Mouse (Mus musculus) right cerebral cortex, postnatal 4 days (tissue): Measurements from ENCODE around the gene Rbms3.
A peak's percentile ranks its signal among the peaks of the same experiment; 100 is the strongest.

Experiments used
- DNase-seq: peaks from one replicate; pipeline ENCODE4 v3.0.0-alpha.2; 2022

Gene Rbms3

DNA sequence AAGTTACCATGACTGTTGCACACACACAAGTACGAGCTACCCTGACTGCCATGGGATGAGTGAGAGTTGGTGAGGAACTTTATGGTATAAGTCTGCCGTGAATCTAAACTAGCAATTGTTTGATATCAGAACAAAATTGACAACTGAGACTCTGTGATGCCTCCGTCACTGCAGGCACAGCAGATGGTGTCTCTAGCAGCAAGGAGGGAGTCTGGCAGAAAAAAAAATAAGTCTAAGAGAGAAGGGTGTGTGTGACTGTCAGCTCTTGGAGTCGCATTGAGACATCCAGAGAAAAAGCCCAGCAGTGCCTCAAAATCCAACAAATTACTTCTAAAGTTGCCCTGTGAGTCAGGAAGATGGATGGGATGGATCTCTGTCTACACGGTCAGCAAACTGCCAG, 257.7 kb downstream of the Rbms3 start:
- DNase-seq: no peak

DNA sequence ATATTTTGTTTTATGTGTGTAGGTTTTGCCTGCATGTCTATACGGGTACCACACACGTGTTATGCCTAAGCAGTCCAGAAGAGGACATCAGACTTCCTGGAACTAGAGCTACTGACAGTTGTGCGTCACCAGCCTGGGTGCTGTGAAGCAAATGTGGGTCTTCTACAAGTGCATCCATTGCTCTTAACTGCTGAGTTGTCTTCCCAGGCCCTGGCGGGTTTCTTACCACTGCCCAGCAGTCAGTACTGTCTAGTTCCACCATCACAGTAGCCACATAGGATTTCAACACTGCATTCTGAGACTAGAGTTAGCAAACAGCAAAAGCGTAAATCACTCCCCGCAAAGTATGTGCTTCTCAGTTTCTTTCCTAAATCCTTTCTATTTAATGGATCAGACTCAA, 259.6 kb downstream of the Rbms3 start:
- DNase-seq: no peak

DNA sequence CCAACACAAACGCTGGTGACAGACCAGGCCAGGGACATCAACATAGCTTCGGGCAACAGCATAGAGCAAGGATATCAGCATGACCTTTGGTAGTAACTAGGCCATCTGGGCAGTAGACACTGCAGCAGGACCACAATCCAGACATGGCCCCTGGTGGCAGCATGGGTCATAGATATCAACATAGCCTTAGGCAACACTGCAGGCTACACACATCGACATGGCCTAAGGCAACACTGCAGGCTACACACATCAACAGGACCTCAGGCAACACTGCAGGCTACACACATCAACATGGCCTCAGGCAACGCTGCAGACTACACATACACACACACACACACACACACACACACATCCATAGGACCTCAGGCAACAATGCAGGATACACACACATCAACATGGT, 261.7 kb downstream of the Rbms3 start:
- no peak for DNase-seq

DNA sequence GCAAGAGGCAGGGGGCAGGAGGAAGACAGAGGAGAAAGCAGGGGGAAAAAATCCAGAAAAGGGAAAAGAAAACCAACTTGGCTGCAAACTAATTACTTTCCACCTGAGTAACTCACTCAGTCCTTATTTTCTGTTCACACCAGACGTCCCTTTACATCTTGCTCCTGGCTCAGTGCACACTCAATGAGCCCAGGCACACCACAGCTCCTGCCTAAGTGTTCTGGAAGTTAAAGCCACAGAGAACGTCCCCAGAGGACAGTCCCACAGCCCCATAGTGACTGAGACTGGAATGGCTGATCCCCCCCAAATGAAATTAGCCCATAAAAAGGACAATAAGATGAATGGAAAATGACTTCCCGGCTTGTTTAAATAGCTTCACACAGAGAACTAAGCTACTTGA, 265.1 kb downstream of the Rbms3 start:
- no peak for DNase-seq

DNA sequence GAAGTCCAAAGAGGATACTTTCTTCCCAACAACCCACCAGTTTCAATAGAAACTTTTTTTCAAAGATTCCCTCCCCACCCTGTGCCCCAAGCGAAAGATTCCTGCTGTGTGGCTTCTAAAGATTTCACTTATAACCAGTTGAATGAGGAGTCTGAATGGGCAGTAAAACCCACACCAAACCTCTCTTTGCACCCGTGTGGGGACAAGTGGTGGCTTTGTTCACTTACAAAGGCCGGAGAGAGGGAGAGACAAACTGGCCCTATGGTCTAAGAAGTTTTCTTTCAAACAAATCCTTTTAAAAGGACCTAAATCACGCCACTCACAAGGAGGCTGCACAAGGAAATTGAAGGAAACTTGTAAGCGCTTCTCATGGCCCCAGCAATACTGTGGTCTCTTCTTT, 268.3 kb downstream of the Rbms3 start:
- no peak for DNase-seq

DNA sequence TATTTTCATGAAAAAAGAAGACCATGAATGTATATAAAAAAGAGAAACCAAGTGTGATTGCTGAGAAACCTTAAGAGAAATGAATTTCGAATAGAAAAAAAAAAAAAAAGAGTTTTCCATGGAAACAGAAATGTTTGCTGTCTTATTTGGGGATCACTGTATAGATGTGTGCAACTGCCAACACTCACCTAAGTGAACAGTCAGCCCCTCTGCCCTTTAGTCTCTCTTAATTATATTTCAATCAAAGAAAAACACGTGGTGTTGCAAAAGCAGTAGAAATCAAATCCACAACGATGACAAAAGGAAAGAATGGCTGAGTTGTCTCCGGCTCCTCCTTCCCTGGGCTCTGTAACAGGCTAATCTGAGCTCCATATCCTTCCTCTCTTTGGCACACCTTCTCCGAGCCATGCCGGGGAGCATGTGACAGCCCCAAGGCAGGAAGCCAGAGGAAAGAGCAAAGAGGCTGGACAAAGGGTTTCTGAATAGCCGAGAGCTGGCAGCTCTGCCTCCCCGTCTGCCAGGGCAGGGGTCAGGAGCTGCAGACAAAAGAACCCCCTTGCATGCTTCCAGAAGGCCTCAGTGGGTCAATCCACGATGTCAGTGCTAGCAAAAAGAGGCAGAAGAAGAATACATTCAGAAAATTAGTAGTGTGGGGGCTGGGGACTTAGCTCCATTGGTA, 272.8 kb downstream of the Rbms3 start:
- peak; percentile 38 for DNase-seq

DNA sequence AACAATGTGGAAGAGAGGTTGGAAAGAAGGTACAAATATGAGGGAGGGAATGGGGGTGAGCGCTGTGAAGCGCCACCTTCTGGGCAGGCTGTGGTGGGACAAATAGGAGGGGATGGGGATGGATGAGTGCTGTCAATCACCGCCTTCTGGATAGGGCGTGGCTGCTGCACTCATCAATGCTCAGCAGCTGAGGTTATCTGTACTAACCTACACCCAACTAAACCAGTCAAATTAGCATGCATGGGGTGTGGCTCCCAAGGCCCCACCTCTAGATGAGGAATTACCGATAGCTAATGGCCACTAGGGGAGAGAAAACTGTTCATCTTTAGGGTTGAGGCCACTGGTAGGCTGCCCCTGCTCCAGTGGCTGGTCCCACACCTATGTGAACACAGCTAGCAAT, 274.2 kb downstream of the Rbms3 start:
- no peak for DNase-seq

DNA sequence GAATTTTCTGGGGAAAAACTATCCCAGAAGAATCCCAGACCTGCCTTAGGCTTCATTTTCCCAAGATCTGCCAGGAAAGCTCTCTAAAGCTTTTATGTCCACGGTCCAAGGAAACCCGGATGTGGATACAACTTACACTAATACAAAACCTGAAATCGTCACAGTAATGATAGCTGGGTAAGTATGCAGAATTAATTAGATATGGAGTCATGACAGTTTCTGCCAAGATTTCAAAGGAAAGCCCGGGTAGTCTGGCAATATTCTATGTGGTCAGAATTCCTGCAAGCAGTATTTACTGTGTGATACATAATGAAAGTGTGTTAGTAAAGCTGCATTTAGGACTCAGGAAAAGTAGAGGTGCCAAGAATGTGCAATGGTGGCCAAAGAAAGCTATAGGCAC, 287.4 kb downstream of the Rbms3 start:
- no peak for DNase-seq

DNA sequence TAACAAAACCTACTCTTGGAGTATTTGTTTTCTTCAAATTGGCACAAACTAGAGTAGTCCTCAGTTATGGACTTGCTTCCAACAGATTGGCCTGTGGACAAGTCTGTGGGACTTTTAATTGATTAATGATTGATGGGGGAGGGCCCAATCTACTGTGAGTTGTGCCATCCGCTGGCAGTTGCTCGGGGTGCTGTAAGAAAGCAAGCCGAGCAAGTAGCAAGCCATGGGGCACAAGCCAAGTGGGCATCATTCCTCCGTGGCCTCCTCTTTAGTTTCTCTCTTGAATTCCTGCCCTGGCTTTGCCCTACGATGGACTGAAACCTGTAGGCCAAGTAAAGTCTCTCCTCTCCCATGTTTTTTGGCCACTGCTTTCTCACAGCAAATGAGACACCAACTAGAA, 299.0 kb downstream of the Rbms3 start:
- DNase-seq: no peak

DNA sequence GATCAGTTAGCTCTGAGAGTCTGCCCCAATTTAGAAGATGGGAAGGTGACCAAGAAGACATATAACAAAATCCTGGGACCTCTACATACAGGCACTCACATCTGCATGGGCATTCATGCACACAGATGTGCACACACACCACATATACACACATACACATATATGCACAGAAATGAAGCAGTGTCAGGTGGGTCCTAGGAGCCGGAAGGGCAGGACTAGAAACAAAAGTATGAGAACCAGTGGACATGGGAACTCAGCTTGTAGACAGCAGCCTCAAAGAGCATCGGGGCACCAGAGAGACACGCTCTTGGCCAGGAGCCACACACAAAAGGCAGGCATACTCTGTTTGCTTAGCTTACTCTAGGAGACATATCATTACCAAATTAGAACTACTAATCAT, 310.4 kb downstream of the Rbms3 start:
- DNase-seq: no peak

DNA sequence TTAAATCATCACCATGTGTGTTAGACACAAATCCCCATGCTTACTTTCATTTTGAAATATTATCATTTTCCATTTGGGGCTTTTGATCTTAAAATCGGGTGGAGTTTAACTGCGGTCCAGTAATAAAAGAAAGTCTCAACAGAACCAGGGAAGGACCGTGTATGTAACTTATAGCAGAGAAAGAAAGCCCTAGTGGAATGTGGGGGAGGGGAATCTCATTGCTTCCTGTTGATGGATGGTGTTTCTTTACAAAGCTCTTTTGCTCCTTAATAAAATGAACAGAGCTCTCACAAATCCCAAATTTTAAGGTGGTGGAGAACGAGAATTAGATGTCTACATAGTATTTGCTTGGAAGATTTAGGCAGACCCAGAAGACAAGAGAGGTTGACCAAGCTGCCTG, 311.3 kb downstream of the Rbms3 start:
- no peak for DNase-seq

DNA sequence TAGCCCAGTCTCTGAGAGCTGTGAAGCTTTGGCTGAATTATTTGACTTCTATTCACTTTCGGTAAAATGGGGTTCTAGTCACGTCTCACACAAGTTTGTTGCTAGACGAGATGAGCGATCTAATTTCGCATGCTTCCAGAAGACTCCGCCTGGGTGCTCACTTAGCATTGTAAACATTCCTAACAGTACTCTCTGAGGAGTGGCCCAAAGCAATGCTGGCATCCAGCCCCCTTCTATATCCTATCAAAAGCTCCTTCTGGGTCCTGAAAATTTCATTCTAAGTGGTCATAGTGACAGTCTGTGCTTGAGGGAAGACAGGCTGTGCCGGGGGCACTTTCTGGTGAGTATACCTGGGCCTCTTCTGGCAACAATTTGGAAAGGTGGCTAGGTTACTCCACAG, 312.5 kb downstream of the Rbms3 start:
- no peak for DNase-seq

DNA sequence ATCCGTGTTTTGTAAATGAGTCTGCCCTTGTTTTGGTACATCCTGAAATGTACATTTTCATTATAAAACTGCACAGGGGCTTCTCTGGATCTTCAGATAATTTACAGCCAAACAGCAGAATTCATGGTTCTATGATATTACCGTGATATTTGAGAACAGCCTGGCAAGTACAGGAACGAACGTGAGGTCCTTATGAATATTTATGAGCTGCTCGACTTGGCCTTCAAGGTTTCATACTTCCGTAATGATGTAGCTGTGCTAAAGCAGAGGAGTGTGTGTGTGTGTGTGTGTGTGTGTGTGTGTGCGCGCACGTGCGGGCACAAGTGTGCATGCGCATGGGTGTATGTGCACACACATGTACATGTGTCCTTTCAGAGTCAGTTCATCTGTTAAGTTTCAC, 316.1 kb downstream of the Rbms3 start:
- DNase-seq: no peak

DNA sequence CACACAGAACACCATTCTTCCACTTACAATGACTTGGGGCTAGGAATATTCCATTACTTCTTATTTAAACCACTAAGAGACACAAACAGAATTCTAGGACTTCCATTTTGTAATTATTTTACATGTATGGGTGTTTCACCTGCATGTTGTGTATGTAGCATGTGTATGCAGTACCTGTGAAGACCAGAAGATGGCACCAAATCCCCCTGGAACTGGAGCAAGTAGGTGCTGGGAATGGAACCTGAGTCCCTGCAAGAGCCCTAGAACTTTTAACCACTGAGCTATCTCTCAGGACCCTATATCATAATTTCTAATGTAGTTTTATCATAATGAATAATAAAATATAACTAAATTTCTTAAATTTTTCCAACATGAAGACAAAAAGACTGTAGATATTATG, 319.9 kb downstream of the Rbms3 start:
- DNase-seq: no peak

DNA sequence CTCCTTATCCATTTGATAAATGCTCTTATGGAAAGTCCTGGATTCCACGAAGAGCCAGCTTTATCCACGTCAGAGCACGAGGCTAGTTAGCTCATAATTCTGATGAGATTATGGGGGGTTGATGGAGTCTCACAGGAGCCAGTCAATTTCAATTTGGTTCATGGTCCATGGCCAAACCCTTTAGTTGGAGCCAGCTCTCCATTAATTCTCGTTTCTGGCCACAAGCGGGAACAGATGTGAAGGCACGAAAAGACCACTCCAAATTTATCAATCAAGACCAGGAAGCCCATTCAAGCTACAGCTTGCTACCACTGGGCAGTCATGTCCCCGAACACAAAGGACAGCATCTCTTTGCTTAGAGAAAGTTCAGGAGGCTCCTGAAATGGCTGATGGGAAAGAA, 330.7 kb downstream of the Rbms3 start:
- no peak for DNase-seq

DNA sequence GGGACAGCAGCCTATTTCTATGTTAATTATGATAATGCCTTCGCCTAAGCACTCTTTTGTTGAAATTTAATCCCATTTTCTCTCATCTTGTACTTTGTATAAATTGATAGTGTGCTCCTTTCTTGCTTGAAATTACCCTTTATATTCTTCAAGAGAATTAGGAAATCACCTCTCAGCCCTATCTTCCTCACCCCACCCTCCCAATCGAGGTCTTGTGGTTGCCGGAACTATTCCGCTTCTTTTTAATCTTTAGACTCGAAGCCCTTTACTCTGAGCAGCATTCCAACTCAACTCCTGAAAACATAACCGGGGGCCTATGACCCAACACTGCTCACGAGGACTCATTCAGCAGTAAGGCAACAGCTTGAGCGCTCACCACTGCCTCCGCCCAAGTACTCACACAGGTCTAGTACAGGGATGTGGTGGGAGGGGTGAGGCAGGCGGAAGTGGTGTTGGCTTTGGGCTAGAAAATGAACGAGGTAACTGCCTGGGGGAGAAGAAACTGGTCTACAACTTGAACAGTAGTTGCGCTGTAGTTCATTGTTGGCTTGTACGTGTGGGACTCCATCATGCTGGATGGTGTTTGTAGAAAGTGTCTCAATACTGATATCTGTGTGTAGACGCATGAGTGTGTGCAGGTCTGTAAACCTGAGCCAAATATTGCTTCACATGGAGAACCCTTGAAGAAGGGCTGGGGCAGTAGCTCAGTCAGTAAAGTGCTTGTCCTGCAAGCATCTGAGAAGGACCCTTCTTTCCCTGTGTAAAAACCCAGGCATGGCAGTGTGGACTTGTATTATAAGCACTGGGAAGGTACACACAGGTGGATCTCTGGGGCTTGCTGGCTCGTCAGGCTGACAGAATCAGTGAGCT, 331.8 kb downstream of the Rbms3 start:
- no peak for DNase-seq

DNA sequence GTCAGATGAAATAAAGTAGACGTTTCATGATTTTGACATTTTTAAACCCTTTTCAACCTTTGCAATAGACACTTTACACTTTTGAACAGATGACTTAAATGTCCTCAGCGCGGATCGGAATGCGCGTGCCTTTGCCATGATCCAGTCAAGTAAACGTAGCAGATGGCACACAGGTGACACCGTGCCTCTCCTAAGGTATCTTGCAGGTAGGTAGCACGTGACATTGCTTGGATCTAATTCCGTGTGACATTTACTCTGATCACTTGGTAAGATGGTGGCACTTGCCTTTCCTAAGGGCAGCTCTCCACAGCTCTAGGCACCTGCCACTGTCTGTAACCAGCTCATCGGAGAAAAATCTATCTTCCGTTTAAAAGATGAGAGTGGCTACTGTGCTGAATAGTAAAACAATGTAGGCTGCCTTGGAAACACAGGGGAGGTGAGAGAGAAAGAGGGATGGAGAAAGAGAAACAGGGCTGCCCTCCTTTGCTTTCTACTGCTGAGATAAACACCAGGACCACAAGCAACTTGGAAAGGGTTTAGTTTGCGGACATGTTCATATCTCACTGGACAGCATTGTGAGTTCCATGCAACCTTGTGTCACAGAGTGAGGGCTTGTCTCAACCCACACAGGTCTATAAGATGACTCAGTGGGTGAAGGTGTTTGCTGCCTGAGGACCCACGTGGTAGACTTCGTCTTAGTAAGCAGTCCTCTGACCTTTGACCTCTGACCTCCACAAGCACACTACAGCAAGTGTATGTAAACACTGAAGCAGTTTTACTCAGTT, 338.5 kb downstream of the Rbms3 start:
- no peak for DNase-seq

DNA sequence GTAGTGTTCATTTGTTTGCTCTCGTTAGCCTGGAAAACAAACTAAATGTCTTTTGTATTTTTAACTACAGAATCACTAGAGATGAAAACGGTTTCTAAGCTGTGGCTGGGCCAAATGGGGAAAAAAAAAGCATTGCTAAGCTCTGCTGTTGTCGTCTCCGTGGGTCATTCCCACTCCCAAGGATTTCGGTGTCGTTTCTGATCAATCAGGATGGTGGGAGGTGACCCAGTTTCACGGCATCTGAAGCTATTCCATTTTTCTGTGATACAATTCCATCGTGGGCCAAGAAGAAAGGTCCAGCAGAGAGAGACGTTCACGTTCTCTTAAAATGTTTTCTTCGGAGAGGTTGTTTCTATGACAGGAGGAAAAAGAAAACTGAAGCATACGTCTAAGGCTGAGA, 354.9 kb downstream of the Rbms3 start:
- DNase-seq: no peak

DNA sequence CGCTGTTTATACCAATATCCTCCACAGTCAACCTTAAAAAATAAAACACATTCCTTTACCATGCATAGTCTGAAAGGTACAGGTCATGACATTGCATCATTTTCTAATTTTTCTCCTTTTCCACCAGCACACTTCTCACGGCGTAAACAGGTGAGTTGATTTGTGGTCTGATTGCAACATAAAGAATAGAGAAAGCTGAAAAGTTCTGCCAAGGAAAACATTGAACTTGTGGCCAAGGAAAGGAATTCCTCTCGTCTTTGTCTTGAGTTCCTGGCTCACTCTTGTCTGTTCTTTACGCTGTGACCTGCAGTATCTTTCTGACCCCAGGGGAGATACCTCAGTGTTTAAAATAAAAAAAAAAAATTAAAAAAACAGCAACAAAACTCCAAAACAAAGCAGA, 370.1 kb downstream of the Rbms3 start:
- no peak for DNase-seq

DNA sequence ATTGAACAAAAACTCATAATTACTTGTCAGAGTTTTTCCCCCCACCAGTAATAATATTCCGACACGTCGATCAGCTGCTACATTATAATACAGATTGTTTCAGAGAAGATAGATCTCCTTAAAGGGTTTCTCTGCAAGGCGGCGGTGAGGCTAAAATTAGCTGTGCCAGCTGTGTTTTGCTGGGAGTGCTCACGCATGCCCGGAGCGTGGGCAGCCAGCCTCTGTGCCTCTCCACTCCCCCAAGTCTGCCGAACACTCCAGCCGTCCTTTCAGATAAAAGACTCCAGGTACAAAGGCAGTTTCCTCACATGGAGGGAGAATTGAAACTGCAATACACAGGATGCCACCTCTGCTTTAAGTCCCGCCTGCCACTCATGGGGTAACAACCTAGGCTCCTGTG, 376.4 kb downstream of the Rbms3 start:
- DNase-seq: no peak

DNA sequence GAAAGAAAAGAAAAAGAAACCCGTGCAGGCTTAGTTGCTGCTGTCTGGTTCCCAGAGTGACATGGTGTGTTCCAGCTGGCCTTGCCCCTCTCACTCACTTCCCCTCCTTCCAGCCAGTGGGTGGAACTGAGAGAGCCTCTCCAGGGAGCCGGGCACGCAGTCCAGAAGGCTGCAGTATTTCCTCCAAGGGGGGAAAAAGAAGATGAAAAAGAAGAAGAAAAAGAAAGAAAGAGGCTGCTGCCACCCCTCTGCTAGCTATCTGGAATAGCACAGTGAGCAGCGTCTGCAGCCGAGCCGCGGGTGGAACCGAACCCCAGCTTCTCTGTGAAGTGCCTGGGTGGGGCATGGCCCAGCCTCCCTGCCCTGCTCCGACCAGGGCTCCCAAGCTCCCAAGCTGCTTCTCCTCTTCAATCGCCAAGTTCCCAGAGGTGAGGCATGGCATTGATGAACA, 377.3 kb downstream of the Rbms3 start:
- DNase-seq: peak; percentile 11

DNA sequence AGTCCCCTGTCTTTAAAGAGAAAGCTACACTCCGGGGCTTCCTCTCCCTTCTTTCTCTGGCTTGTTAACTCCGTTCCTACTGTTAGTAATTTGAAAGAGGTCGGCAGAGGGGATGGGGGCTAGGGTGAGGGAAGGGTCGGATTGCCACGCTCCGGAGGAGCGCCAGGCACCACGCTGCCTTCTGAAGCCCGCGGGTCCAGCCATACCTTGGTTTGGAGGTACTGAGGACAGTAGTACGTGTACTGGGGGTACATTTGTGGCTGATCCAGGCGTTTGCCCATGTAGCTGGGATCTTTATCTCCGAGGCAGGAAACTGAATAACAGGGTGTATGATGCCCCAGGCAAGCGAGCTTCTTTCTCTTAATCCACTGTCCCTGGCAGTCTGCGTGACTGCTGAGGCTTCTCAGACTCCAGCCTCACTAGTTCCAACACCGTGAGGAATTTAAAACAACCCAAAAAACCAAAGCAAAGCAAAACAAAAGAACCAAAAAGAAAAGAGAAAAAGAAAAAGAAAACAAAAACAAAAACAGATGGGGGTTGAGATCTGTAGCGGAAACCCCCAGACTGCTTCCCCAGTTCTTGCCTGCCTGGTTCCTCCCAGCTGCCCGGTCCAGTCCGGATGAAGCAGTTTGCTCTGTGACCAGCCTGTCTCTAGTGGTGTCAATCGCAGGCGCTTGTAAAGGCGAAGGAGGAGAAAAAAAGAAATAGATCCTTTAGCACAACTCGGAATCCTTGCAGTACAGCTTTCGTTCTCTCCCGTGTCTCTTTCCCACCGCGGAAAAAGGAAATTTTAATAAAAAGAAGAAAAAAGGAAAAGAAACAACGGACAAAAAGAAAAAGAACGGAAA, 378.0 kb downstream of the Rbms3 start:
- peak; percentile 6 for DNase-seq

DNA sequence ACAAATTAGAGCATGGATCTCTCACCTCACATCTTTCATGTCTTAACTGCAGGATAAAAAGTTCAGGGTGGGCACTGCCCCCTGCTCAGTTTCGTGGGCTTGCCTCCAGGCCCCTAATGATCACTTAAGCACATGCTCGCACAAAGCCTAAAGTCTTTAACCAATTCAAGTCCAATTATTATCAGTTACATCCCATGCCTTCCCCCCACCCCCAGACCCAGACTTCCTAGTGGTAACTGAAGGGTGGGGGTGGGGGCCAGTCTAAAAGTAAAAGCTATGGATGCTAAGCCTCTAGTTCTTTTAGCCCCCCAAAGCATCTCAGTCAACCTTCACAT, 378.9 kb downstream of the Rbms3 start:
- DNase-seq: no peak
